Mouse (Mus musculus) lung, postnatal 0 days (tissue): ENCODE data around the gene Fank1. TPM values are rescaled to one million over a fixed set of nuclear protein-coding genes. Genes with fewer than 3 reads are reported as not detected.
A peak's percentile ranks its signal among the peaks of the same experiment; 100 is the strongest.
"Not testable (repeated sequence)": the region's sequence is repeated elsewhere in the genome, so short reads cannot be mapped to it uniquely, and the experiment has no call there.

ENCODE experiments used
- ATAC-seq: fragments of 200-750 bp; cut with Nextera tagmentation; 2 replicates; pipeline ENCODE4 v1.8.0; 2017; ENCODE audit warnings: moderate library complexity
- DNase-seq: peaks from one replicate; pipeline ENCODE4 v3.0.0-alpha.2; 2016; ENCODE audit warnings: low spot score
- H3K27ac ChIP-seq: fragments of 300-500 bp; sonication (generic); 2 replicates; pipeline ENCODE4 v1.5.1; 2014; ENCODE audit warnings: antibody characterized with exemption, mild to moderate bottlenecking, low read length, mixed read lengths
- H3K27me3 ChIP-seq: fragments of 300-500 bp; sonication (generic); replicated peaks from 2 replicates; pipeline ENCODE4 v1.6.1; 2014; ENCODE audit warnings: low read length, mixed read lengths; ENCODE audit not compliant: insufficient read depth
- H3K36me3 ChIP-seq: fragments of 300-500 bp; sonication (generic); 2 replicates; pipeline ENCODE4 v1.6.1; 2014; ENCODE audit warnings: low read length, mixed read lengths; ENCODE audit not compliant: insufficient read depth
- H3K4me1 ChIP-seq: fragments of 300-500 bp; sonication (generic); 2 replicates; pipeline ENCODE4 v1.6.1; 2014; ENCODE audit warnings: antibody characterized with exemption, low read depth, low read length, mixed read lengths; ENCODE audit not compliant: insufficient read depth
- H3K4me2 ChIP-seq: fragments of 300-500 bp; sonication (generic); replicated peaks from 2 replicates; pipeline ENCODE4 v1.6.1; 2014; ENCODE audit warnings: low read depth, mild to moderate bottlenecking, low read length, moderate library complexity, mixed read lengths
- H3K4me3 ChIP-seq: fragments of 300-500 bp; sonication (generic); 2 replicates; pipeline ENCODE4 v1.5.1; 2014; ENCODE audit warnings: low read depth, low read length
- H3K9ac ChIP-seq: fragments of 300-500 bp; sonication (generic); replicated peaks from 2 replicates; pipeline ENCODE4 v1.6.1; 2014; ENCODE audit warnings: low read depth, mild to moderate bottlenecking
- H3K9me3 ChIP-seq: fragments of 300-500 bp; sonication (generic); 2 replicates; pipeline ENCODE4 v1.6.1; 2016; ENCODE audit warnings: low read length, mixed read lengths
- CTCF ChIP-seq: IDR thresholded peaks from 2 replicates; pipeline ENCODE4 v1.5.1; 2016; ENCODE audit warnings: antibody characterized with exemption, mild to moderate bottlenecking
- EP300 ChIP-seq: IDR thresholded peaks from 2 replicates; pipeline ENCODE4 v1.6.1; 2016; ENCODE audit warnings: antibody characterized with exemption, mild to moderate bottlenecking, control low read depth
- WGBS: fragments of 180-500 bp; shearing (Covaris S2); extraction: QIAGEN DNeasy Blood & Tissue Kit; methylation state at CpG from one replicate; pipeline ENCODE4 v1.1.7; 2014; 5-methylcytosine and 5-hydroxymethylcytosine counted together
- polyA plus RNA-seq: library from polyadenylated mRNA; unstranded; fragments of >200 nt; fragmentation: Nextera tagmentation; extraction: Ambion mirVana; gene quantifications from 2 replicates; pipeline ENCODE4 v1.2.1, GENCODE M21; 2015

Fank1 gene
- polyA plus RNA-seq, 1 experiment from 2014 or later, result 6.8 TPM

- DNase-seq (no peak), ATAC-seq (no peak)
- H3K4me2 ChIP-seq, result no peak overlapping the region
- no peaks in the 10 kb centered on the region for H3K4me1 ChIP-seq
- H3K36me3 ChIP-seq, result no peaks in the 10 kb centered on the region
- no peak overlapping the region for H3K27ac ChIP-seq
- H3K9me3 ChIP-seq, result no peaks in the 10 kb centered on the region
- WGBS, result 60% methylated on average over 5 of the region's 5 CpGs
- H3K27me3 ChIP-seq, result no peaks in the 10 kb centered on the region
- no peak overlapping the region for H3K4me3 ChIP-seq
- no peak for TF ChIP-seq EP300
- no peak for TF ChIP-seq CTCF
- no peak overlapping the region for H3K9ac ChIP-seq
These were observed 96.0 kb downstream of the Fank1 start for GRCm38 (mm10) chr7:133872701-133873100.

GRCm38 (mm10) chr7:133876139-133876538, 99.5 kb downstream of the Fank1 start:
- no peak overlapping the region for H3K4me2 ChIP-seq
- no peak overlapping the region for H3K9ac ChIP-seq
- no peaks in the 10 kb centered on the region for H3K4me1 ChIP-seq
- DNase-seq, result no peak
- no peaks in the 10 kb centered on the region for H3K9me3 ChIP-seq
- H3K27me3 ChIP-seq, result no peaks in the 10 kb centered on the region
- no peak overlapping the region for H3K4me3 ChIP-seq
- WGBS, result 71% methylated on average over 3 of the region's 3 CpGs
- no peak overlapping the region for H3K27ac ChIP-seq
- no peaks in the 10 kb centered on the region; the same call in 1 of the 2 replicates for H3K36me3 ChIP-seq
- no peak for ATAC-seq
- TF ChIP-seq EP300 (no peak), CTCF (no peak)

- ATAC-seq, result no peak
- H3K27me3 ChIP-seq, result no peaks in the 10 kb centered on the region
- TF ChIP-seq CTCF (no peak), EP300 (no peak)
- no peaks in the 10 kb centered on the region for H3K9me3 ChIP-seq
- no peak for DNase-seq
- H3K4me1 ChIP-seq, result no peaks in the 10 kb centered on the region
- H3K36me3 ChIP-seq, result no peaks in the 10 kb centered on the region; the same call in 1 of the 2 replicates
- H3K27ac ChIP-seq, result no peak overlapping the region
- WGBS, result 71% methylated on average over 17 of the region's 17 CpGs
- H3K4me3 ChIP-seq, result no peak overlapping the region
- no peak overlapping the region for H3K9ac ChIP-seq
- no peak overlapping the region for H3K4me2 ChIP-seq
These were observed 100.1 kb downstream of the Fank1 start for GRCm38 (mm10) chr7:133876646-133877342.

GRCm38 (mm10) chr7:133879761-133880160, 103.1 kb downstream of the Fank1 start:
- 96% methylated on average over 8 of the region's 8 CpGs for WGBS
- ATAC-seq, result no peak
- H3K9ac ChIP-seq, result no peak overlapping the region

GRCm38 (mm10) chr7:133884759-133885431, 108.2 kb downstream of the Fank1 start:
- WGBS, result 49% methylated on average over 5 of the region's 9 CpGs
- H3K27ac ChIP-seq, H3K36me3 ChIP-seq, H3K9me3 ChIP-seq, H3K4me3 ChIP-seq, H3K4me1 ChIP-seq, H3K9ac ChIP-seq, H3K4me2 ChIP-seq, H3K27me3 ChIP-seq: not testable (repeated sequence)
- DNase-seq (peak; percentile 51), ATAC-seq (peak; percentile 95)

More at GRCm38 (mm10) chr7:133879761-133880160, 103.1 kb downstream of the Fank1 start:
- Histone ChIP-seq H3K4me2 (no peak overlapping the region), H3K4me1 (no peaks in the 10 kb centered on the region), H3K9me3 (no peaks in the 10 kb centered on the region), H3K36me3 (no peaks in the 10 kb centered on the region; the same call in 1 of the 2 replicates), H3K27me3 (no peaks in the 10 kb centered on the region), H3K27ac (no peak overlapping the region), H3K4me3 (no peak overlapping the region)
- no peak for TF ChIP-seq CTCF
- TF ChIP-seq EP300, result no peak
- DNase-seq, result no peak

GRCm38 (mm10) chr7:133888926-133889920, 112.6 kb downstream of the Fank1 start:
- 83% methylated on average over 19 of the region's 19 CpGs for WGBS

More at GRCm38 (mm10) chr7:133888926-133889920, 112.6 kb downstream of the Fank1 start:
- ATAC-seq (no peak), DNase-seq (no peak)
- Histone ChIP-seq H3K27ac (no peak overlapping the region), H3K9ac (no peak overlapping the region), H3K4me3 (no peak overlapping the region), H3K4me2 (no peak overlapping the region), H3K4me1 (no peaks in the 10 kb centered on the region), H3K27me3 (no peaks in the 10 kb centered on the region), H3K9me3 (no peaks in the 10 kb centered on the region), H3K36me3 (no peaks in the 10 kb centered on the region)
- TF ChIP-seq EP300, result no peak
- TF ChIP-seq CTCF, result no peak
